Mouse (Mus musculus) cerebellum, adult (tissue): ENCODE measurements around the gene Ppp1r32.

Source experiments
- ATAC-seq: cut with Nextera tagmentation; 2 replicates; pipeline ENCODE4 v1.9.2; 2017; ENCODE audit warnings: mild to moderate bottlenecking, moderate library complexity, mixed read lengths; ENCODE audit not compliant: insufficient number of reproducible peaks, low FRiP score, low TSS enrichment

Ppp1r32 gene

GRCm38 (mm10) chr19:10426312-10426711 lies 56.4 kb downstream of the Ppp1r32 start:
- no peak for ATAC-seq

GRCm38 (mm10) chr19:10425484-10426270 lies 57.1 kb downstream of the Ppp1r32 start:
- no peak for ATAC-seq

GRCm38 (mm10) chr19:10424751-10425150 lies 58.0 kb downstream of the Ppp1r32 start:
- ATAC-seq = no peak
